Mouse (Mus musculus): Measurements from ENCODE around the gene Ttbk2.
A peak's percentile ranks its signal among the peaks of the same experiment; 100 is the strongest.

Ttbk2 gene

DNA sequence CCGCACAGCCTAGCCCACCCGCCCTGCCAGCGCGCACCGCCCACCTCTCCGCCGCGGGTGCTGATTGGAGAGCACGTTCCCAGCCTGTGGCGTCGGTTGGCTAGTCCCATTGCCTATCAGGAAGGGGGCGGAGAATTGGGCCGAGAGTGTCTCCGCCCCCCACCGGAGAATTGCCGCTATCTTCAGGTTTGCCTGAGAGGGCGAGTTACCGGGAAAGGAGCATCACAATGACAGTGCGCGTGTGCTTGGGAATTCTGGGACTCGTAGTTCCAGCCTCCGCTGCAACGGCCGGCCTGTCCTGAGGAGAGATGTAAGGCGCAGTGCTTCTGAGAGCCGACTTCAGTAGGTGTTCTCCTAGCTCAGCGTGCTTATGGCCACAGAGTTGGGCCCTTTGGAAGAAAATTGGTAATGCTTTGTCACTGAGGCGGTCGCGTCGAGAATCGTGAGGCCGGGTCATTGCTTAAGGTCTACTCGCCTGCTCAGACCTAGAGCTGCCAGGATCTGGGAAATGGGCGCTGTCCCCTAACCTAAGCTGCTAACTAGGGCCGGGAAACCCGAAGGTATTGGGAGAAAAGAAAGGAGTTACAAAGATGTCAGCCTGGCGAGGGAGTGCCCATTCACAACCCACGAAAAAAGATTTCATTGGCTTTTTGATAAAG is at the start of gene Ttbk2:
Gene Ttbk2, minus strand, starts transcription at position 181 of the 659 bp plus-strand sequence.
- DNase-seq (ENCODE audit: low spot score) = peak; percentile 91

DNA sequence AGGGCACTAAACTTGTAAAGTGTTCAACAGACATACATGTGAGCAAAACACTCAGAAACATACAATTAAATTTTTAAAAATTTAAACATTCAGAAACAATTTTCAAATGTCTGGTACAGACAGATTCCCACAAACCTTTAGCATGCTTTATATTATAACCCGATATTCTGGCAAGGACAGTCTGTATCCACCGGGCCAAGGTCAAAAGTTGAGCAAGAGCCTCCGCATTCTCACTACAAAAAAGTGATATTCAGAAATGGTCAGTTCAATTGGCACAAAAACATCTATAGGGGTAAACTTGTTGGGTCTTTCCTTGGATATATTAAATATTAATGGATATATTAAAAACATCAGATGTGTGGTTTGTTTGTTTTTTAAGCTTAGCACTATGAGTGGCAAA is 46.0 kb upstream of the Ttbk2 start:
- DNase-seq (ENCODE audit: low spot score) = no peak

DNA sequence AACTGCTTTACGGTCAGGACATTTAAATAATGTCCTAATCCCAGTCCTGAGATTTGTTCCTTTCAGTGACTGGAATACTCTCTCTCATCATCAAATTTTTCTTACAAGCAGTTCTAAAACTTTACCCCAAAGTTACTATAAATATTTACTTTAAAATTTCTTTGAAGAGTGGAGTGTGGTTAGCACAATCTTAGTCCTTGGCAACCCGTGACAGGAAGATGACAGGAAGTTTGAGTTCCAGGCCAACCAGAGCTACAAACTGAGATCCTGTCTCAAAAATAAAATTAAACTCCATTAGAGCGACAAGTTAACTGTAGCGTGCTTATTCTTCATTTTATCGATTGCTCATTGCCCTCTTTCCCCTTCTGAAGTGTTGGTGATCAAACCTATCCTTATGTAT is 37.2 kb upstream of the Ttbk2 start:
- peak; percentile 57 for DNase-seq (ENCODE audit: low spot score)

DNA sequence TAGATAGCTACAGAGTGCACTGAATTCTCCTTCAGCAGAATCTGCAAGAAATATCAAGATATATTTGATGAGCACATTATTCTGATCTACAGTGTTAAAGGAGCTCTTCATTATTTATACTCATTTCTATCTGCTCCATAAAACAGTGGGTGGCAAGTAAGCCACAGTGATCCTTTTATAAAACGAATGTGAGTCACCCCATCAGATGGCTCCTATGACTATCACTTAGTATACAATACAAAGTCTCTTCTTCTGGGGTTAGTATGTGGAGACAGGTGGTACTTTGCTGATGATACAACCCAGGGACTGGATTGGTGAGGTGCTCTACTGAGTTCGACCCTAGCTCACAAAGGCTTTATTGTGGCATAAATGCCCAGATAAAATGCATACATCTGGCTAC is 22.8 kb upstream of the Ttbk2 start:
- no peak for DNase-seq (ENCODE audit: low spot score)

DNA sequence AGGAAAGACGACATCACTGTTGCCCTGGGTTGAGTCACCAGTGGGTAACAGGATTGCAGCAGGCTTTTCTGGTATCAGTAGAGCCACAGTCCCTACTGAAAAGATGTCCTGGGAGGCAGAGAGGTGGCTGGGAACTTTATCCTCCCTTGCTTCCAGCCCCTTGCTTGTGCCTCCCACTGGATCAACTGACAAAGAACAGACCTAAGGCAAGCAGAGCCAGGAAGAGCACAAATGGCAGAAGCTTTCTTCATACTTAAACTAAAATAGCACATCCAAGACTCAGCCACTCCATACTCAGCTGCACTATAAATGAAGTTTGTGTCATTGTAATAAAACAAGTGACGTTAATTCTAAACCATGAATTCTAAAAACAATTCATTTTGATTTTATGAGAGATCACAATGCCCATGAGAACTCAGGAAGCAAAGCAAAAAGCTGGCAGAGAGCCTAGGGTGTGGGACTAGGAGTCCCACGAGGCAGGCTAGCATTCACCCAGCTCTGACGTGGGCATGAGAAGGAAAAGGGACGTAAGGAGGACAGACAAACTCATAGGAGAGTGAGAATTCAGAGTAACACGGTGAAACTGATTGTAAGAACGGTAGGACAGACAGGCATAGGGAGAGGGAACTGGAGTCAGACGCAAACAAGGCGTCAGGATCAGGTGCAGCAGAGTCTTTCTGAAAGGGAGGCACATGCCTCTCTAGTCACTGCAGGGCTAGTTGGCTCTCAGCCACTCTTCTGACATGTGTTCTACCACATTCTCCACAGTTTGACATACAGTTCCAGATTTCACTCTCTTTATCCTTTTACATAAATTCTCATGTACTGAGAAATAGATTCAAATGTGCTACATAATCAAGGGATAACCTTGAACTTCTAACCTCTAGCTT is 21.3 kb upstream of the Ttbk2 start:
- DNase-seq (ENCODE audit: low spot score) = no peak

DNA sequence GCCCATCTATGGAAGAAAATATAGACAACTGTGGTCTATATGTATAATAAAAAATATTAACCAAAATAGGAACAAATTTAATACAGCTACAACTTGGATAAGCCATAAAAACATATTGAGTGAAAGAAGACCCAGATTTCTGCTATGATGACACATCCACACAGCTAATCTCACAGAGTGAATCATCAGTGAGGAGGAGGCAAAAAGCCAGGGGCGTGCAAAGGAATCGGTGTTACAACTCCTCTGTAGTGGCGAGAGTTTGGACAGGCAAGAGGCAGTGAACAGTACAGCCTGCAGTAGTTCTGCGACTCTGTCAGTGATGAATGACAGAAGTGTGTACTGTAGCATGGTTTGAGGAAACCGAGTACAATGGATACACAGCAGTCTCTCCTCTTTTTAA is 16.9 kb upstream of the Ttbk2 start:
- DNase-seq (ENCODE audit: low spot score) = no peak

DNA sequence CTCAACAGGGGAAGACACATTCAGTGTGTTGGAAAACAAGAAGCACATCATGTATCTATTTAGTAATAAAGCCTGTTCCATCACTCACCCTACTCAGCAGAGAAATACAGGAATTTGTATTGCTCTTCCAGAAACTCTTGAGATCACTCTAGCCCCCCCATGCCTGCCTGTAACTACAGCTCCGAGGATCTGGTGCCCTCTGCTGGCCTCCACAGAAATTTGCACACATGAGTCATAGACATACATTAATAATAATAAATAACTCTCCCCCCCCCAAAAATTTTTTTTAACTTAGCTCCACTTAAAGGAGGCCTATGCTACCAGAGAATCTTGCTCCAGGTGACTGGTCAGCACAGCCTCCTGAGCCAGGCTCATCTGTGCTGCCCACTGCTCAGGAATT is 16.2 kb upstream of the Ttbk2 start:
- DNase-seq (ENCODE audit: low spot score) = peak; percentile 43

DNA sequence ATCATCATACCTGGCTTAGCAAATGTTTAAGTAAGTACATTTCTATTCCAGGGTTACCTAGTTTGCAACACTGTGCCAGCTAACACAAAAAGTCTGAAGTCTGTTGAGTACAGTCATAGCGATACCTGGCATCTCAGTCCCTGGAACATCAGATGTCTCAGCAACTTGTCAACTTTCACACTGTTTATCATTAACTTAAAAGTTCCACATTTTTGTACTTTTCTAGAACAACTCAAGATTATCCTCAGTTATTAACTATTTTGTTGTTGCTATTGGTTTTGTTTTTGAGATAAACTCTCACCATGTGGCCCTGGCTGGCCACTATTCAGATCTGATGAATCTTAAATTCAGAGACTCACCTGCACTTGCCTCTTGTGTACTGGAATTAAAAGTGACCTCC is 13.0 kb upstream of the Ttbk2 start:
- DNase-seq (ENCODE audit: low spot score) = no peak

DNA sequence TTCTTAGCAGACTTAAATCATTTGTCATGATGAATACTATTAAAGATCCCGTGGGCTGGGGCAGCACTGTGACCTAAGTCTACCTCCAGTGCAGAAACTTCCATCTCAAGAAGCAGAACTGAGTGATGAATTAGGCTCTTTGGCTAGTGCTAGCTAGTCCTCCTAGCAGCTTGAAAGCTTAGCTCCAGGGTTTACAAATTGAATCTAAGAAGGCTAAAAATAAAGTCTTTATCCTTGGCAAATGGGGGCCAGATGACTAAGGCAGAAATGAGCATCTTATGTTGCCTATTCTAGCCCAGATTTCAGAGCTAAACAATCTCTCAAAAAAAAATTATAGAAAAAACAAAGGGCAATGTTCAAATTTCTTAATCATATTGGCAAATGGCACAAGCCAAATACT is 10.3 kb upstream of the Ttbk2 start:
- no peak for DNase-seq (ENCODE audit: low spot score)

DNA sequence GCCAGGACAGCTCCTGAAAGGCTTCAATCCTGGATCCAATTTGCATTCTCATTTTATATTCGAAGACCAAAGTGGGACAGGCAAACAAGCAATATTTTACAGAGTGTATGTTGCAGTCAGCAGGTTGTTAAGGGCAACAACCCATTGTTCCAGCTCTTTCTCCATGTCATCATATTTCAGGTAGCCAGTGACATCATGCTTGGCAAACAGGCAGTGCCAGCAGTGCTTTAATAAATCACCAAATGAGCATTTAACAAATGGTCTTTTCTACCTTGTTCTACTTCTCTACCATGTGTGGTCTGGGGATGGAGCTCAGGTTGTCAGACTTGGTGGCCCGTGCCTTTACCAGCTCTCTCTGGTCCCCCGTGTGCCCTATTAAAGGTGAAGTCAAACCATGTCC is 7.7 kb upstream of the Ttbk2 start:
- DNase-seq (ENCODE audit: low spot score) = no peak

DNA sequence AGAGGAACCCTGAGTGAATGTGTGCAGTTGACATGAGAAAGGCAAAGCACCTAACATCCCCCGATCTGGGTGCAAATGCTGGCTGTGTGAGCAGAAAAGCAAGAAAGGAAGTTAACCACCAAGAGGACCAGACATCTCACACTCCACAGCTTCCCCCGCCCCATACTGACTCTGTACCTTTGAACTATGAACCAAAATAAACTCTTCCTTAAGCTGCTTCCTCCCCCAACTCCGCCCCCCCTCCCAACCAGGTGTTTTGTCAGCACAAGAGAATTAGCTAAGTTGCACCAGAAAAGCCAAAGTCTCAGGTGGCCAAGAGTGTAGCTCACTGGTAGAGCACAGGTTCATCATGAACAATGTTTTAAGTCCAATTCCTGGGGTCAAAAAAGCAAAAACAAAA is 2.7 kb upstream of the Ttbk2 start:
- peak; percentile 16 for DNase-seq (ENCODE audit: low spot score)

DNA sequence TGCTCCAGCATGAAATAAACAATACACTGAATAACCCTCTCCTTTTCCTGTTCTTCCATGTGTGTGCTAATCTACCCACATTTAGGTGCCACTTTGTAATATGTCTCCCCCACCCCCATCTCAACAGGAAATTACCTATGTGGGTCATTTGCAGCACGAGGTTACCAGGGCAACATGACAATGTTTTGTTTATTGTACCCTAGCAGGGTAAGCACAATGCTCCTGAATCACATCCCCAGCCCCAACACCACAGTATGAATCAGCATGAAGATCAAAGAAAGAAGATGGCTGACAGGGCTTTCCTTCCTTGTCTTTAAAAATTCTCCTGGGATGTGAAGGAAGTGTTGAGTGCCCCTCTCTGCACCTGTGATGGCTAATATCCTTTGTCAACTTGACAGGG is 2.2 kb upstream of the Ttbk2 start:
- DNase-seq (ENCODE audit: low spot score) = peak; percentile 59

DNA sequence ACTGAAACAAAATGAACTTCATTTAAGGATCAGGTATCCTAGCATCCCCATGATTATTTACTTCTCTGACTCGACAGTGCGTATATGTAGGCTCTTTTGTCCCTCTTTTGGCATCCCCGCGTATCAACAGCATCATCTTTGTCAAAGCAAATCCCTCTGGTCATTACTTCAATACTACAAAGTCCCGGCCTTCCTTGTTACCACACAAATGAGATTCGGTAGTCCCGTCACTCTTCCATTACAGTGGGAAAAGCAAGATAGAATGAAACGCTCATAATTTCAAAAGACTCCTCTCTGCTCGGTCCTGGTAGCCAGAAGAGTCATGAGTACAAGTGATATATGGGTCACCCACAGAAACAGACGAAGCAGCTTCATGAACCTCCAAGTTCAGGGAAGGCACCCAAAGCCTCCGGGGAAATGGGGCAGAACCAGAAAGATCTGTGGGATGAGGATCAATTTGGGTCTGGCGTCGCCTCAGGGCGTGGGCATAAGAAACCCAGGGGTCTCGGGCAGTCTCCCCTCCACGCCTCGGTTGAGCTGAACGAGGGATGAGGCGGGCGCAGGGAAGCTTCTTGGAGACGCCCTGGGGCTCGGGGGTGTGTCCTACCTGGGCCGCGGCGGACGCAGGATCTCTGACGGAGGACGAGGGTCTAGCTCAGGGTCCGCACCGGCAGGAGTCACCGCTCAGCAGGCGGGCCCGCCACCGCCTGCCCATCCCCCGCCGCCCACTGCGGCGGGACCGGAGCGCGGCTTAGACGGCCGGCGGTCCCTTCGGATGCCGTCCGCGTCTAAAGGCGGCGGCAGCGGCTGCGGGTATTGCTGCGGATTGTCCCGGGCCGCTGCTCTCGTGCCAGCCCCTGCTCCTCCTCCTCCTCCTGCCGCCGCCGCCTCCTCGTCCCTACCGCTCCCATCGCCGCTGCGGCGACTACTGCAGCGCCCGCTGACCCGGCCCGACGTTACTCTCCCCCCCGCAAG is 668 bp downstream of the Ttbk2 start, which contains the start of gene Cdan1:
Gene Cdan1, minus strand, starts transcription at position 680 of the 975 bp plus-strand sequence.
- no peak for DNase-seq (ENCODE audit: low spot score)

DNA sequence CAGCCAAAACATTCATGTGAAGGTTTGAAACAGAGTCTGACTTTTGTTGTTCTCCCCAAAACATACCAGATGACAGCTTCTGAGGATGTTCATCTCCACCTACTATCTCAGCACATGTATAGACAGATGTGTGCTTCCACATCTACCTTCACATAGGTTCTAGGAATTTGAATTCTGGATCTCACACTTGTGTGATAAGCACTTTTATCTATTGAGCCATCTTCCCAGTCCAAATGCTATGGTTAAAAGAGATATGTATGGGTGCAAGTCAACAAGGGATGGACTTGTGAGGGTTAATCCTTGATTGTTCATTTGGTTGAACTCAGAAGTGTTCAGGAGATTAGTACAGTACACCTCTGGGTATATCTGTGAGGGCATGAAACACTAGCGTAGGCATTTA is 5.1 kb downstream of the Ttbk2 start:
- DNase-seq (ENCODE audit: low spot score) = no peak

DNA sequence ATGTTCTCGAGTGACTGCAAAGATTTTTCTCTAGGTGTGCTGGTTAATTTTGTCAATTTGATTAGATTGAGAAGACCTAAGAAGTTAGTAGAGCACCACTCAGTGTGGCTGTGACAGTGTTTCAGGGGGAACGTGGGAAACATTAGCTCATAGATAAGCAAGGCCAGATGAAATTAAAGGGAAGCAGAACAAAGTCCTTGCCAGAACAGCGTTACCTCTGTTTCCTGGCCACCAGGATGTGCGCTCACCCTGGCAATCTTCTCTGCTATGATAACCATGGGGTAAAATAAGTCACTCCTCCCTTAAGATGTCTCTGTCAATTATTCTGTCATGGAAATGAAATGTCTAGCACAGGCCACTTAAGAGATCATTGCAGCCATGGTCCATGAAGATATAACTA is 6.4 kb downstream of the Ttbk2 start:
- DNase-seq (ENCODE audit: low spot score) = no peak

DNA sequence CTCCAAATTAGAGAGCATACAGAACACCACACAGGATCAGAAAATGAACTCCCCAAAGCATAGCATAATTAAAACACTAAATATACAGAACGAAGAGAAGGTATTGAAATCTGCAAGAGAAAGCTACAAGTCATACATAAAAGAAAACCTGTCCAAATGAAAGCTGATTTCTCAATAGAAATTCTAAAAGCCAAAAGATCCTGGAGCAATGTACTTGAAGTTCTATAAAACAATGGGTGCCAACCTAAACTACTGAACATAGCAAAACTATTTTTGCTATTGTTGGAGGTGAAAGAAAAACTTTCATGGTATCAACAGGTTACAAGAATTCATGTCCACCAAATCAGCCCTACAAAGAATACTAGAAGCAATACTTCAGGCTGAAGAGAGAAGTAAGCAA is 9.2 kb downstream of the Ttbk2 start:
- no peak for DNase-seq (ENCODE audit: low spot score)

DNA sequence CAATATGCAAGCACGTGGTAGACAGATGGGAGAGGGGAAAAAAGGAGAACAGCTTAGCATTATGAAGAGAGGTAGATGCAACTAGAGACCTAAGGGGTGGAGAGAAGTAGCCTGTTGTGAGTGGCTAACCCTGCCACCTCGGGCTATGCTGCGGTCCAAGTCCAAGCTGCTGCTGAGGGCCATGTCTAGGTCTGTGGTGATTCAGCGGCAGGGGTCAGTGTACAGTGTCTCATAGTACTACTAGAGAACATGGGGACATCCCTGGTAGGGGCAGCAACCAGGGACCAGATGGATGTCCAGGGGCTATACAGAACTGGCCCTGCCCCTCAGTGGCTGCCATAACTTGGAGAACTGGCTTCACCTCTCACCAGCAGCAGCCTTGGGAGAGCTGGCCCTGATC is 15.2 kb downstream of the Ttbk2 start:
- no peak for DNase-seq (ENCODE audit: low spot score)

DNA sequence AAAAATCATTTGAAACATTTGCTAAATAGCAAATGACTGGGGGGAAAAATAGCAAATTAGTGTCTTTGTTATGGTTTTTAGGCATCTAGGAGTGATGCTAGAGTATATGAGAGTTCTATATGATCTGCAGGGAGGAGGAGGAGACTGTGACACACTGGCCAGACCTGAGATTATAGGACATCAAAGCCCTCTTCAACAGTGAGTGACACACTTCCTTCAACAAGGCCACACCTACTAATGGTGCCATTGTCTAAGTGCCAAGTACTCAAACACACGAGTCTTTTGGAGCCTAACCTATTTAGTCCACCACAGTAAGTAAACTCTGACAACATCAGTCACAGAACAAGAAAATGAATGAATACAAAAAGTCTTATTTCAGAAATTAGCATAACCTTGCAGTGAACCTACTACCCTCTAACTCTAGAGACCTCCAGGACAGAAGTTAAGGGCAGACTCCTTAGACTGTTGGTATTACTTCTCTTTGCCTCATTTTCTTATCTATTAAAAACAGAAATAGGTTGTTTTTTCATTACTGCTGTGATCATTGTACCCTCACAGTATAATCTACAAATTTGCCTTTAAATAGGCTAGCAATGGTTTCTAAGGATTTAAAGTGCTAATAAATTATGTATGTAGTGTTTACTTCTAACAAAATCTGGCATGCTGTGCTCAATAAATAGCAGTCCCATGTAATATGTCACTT is 23.3 kb downstream of the Ttbk2 start:
- no peak for DNase-seq (ENCODE audit: low spot score)

DNA sequence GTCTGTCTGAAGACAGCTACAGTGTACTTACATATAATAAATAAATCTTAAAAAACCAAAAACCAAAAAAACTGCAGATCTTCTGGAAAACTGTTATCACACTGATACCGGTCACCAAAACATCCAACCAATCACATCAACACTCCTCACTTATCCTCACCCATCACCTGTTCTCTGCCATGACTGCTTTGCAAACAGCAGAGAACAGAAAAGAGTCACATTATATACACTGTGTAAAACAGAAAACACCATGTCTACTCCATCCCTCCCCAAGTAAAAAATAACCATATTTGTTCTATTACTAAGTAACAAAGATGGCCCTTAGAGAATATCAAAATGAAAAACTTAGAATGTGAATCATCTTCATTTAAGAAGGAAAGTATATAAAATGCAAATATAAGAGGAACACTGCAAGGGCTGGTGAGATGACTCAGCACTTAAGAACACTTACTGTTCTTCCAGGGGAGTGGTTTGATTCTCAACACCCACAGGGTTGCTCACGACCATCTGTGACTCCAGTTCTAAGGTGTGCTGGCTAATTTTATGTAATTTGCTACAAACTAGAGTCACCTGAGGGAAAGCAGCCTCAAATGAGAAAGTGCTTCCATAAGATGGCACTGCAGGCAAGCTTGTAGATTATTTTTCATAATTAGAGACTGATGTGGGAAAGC is 80.0 kb downstream of the Ttbk2 start:
- no peak for DNase-seq (ENCODE audit: low spot score)

DNA sequence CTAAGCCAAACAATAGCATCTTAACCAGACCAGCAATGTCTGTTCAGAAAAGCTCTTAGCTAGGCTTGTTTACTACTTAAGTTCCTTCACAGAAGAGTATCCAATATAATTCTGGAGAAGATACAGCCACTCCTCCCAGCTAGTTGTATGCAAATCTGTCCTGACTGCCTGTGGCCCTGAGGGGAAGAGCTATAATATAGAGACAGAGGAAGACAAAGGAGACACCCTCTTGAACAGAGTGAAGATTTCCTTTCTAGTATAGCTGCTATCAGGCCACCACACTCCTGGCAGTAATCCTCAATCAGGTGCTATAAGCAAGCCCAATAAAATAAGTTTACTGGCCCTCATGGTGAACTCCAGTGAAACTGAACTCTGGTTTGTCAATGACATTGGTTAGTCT is 88.5 kb downstream of the Ttbk2 start:
- DNase-seq (ENCODE audit: low spot score) = no peak

DNA sequence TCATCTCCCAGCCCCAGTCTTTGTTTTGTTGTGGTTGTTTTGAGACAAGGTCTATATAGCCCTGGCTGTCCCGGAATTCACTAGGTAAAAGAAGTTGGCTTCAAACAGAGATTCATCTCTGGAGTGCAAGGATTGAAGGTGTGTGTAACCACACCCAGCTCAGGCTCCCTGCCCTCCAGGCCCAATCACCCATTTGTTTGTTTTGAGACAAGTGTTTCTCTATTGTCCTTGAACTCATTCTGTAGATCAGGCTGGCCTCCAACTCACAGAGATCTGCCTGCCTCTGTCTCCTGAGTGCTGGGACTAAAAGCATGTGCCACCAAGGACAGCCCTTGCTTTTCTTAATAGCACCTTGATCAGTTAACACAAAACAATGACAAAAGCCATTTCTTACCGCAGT is 102.4 kb downstream of the Ttbk2 start:
- no peak for DNase-seq (ENCODE audit: low spot score)
